Mouse (Mus musculus) megakaryocyte progenitor cell, adult 5-6 weeks (primary cell): ENCODE measurements around the gene Tcaf3. TPM values are rescaled to one million over a fixed set of nuclear protein-coding genes. Genes with fewer than 3 reads are reported as not detected.
A peak's percentile ranks its signal among the peaks of the same experiment; 100 is the strongest.

Experiments used
- ATAC-seq: replicated peaks from 2 replicates; pipeline ENCODE4 v1.8.0; 2016; ENCODE audit warnings: mild to moderate bottlenecking, moderate TSS enrichment, inconsistent platforms; ENCODE audit not compliant: poor library complexity
- total RNA-seq, 2 experiments: library from RNA; stranded (forward) in 1 of 2; stranded (reverse) in 1 of 2; fragments of 157-497, 149-512 nt in 1 of 2; fragments of 200-1000 nt in 1 of 2; gene quantifications; 2 replicates each; pipeline versions ENCODE4 v1.2.3 to v1.2.4; 2015 to 2017

Tcaf3 gene
- total RNA-seq (2015): not detected in 2 replicates
- not detected in 2 replicates for total RNA-seq (2017)

GRCm38 (mm10) chr6:42597592-42597991, at the start of gene Tcaf3:
Tcaf3 (minus strand) TSS chr6:42597692.
- no peak for ATAC-seq

GRCm38 (mm10) chr6:42644912-42645549, 47.5 kb upstream of the Tcaf3 start, which contains the start of gene Tcaf2:
Tcaf2 (minus strand) TSS chr6:42645254.
- ATAC-seq: peak; percentile 96

- peak; percentile 64; the same call in 1 of the 2 replicates for ATAC-seq
These were observed 36.9 kb upstream of the Tcaf3 start for GRCm38 (mm10) chr6:42634393-42634792.

- no peak for ATAC-seq
These were observed 33.9 kb upstream of the Tcaf3 start for GRCm38 (mm10) chr6:42631395-42631794.

- ATAC-seq: no peak
These were observed 19.4 kb upstream of the Tcaf3 start for GRCm38 (mm10) chr6:42616904-42617303.

- peak; percentile 80 for ATAC-seq
These were observed 14.7 kb upstream of the Tcaf3 start for GRCm38 (mm10) chr6:42612218-42612617.

GRCm38 (mm10) chr6:42610954-42611522, 13.5 kb upstream of the Tcaf3 start:
- no peak for ATAC-seq

- no peak for ATAC-seq
These were observed 4.2 kb downstream of the Tcaf3 start for GRCm38 (mm10) chr6:42593138-42593882.

- no peak for ATAC-seq
These were observed 10.9 kb downstream of the Tcaf3 start for GRCm38 (mm10) chr6:42586569-42586968.

GRCm38 (mm10) chr6:42583488-42583872, 14.0 kb downstream of the Tcaf3 start:
- peak; percentile 90 for ATAC-seq

- no peak for ATAC-seq
These were observed 14.6 kb downstream of the Tcaf3 start for GRCm38 (mm10) chr6:42582741-42583487.

GRCm38 (mm10) chr6:42578678-42579077, 18.8 kb downstream of the Tcaf3 start:
- ATAC-seq: no peak

GRCm38 (mm10) chr6:42577433-42577832, 20.1 kb downstream of the Tcaf3 start:
- no peak for ATAC-seq

- ATAC-seq: no peak
These were observed 29.3 kb downstream of the Tcaf3 start for GRCm38 (mm10) chr6:42568205-42568604.

GRCm38 (mm10) chr6:42566076-42566598, 31.4 kb downstream of the Tcaf3 start:
- ATAC-seq: no peak

- ATAC-seq: no peak
These were observed 35.2 kb downstream of the Tcaf3 start for GRCm38 (mm10) chr6:42562280-42562679.

- no peak for ATAC-seq
These were observed 36.6 kb downstream of the Tcaf3 start for GRCm38 (mm10) chr6:42560885-42561284.

GRCm38 (mm10) chr6:42558641-42559040, 38.9 kb downstream of the Tcaf3 start:
- no peak for ATAC-seq

- no peak for ATAC-seq
These were observed 50.0 kb downstream of the Tcaf3 start, which contains the start of gene Olfr455 for GRCm38 (mm10) chr6:42547461-42547860. Olfr455 (minus strand) TSS chr6:42547587.

GRCm38 (mm10) chr6:42546180-42546579, 51.3 kb downstream of the Tcaf3 start:
- ATAC-seq: no peak

- no peak for ATAC-seq
These were observed 52.0 kb downstream of the Tcaf3 start for GRCm38 (mm10) chr6:42545451-42545885.
